8 mouse cellular contexts compared by ENCODE assay signal in the genomic region with DNA sequence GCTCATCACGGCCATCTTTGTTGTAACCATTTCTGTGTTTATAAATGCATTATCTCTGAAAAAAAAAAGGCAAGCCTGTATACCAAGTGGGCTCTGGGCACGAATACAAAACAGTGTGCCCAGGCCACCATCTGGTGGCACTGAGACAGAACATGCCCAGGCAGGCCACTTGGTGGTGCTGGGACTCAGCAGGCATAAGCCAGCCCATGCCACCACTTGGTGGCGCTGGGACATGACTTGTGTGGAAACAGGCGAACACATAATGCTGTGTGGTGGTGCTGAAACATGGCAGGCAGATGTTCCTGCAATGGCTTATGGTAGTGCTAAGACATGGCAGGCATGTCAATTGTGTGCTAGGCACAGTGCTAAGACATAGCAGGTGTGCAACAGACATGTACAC. TPM values are rescaled to one million over a fixed set of nuclear protein-coding genes. Genes with fewer than 3 reads are reported as not detected.
DNase-seq lines count a peak whose midpoint lies in the region; TF ChIP-seq lines count a peak whose summit lies in the region.

No protein-coding gene starts in this region.

- peak; percentile 26; the same call in 1 of the 2 replicates for TF ChIP-seq CTCF in brain, embryonic 14.5 days (IDR thresholded peaks at IDR 0.05; ENCODE audit: borderline replicate concordance, extremely low read depth, insufficient read depth, insufficient read length)

- peak; percentile 9 to 51 for DNase-seq in adrenal gland, adult (ENCODE audit: inconsistent age in 2 of 2, low spot score in 1 of 2)
- no peak for DNase-seq in adrenal gland, adult 8-10 months
- peak; percentile 26 for DNase-seq in 3134 (ENCODE audit: extremely low read depth, insufficient read length, low spot score)
- peak; percentile 29 for DNase-seq in brain, embryonic 14.5 days (ENCODE audit: low read depth)
- peak; percentile 16 to 28 for DNase-seq in kidney, postnatal 4 days
- peak; percentile 49 for DNase-seq in retina, postnatal 7 days (ENCODE audit: low read depth, low spot score)
- DNase-seq in left cerebral cortex, postnatal 25 days (ENCODE audit: low spot score in 2 of 2) = no peak
- DNase-seq in right cerebral cortex, postnatal 4 days = no peak

- intact Hi-C loops in left cerebral cortex, postnatal 25 days (cut with DNase I) = no loop called here

- no peak for TF ChIP-seq POLR2A in brain, embryonic 14.5 days (IDR thresholded peaks at IDR 0.05; ENCODE audit: borderline replicate concordance, extremely low read depth, insufficient read depth, insufficient read length, poor library complexity, severe bottlenecking)

RNA-seq across cellular contexts. Expression of a gene that starts 11.3 kb away (rescaled TPM):
- total RNA-seq in adrenal gland, adult 8-10 months (2022) = 10 to 100 TPM; 22.3 to 27.6 (median 24.9) TPM
- 9.6 and 12.3 TPM in 2 replicates for polyA plus RNA-seq in brain, embryonic 14.5 days (2012; rRNA removed)
- 10 to 100 TPM; 21.9 to 24.3 TPM for total RNA-seq in left cerebral cortex, postnatal 25 days (2021)

Comparison
In these comparisons a context has a peak if more than half of its experiments do, and no peak if none do; other contexts are left out.
1. DNase-seq: peak in adrenal gland, adult (2 of 2), 3134 (single experiment), brain, embryonic 14.5 days (single experiment), kidney, postnatal 4 days (2 of 2) and retina, postnatal 7 days (single experiment); none in adrenal gland, adult 8-10 months (single experiment), left cerebral cortex, postnatal 25 days (0 of 2) and right cerebral cortex, postnatal 4 days (single experiment).